Mouse (Mus musculus) erythroblast, embryonic 14.5 days (primary cell): ENCODE data around the gene Fam90a1a.

Experiments used
- GATA1 ChIP-seq: IDR thresholded peaks from 2 replicates; pipeline ENCODE4 v1.6.1; 2012; ENCODE audit warnings: low read length, inconsistent platforms, mixed read lengths
- TAL1 ChIP-seq: IDR thresholded peaks from 3 replicates; pipeline ENCODE4 v1.6.1; 2012; ENCODE audit warnings: low read length, inconsistent platforms, mixed read lengths

DNA sequence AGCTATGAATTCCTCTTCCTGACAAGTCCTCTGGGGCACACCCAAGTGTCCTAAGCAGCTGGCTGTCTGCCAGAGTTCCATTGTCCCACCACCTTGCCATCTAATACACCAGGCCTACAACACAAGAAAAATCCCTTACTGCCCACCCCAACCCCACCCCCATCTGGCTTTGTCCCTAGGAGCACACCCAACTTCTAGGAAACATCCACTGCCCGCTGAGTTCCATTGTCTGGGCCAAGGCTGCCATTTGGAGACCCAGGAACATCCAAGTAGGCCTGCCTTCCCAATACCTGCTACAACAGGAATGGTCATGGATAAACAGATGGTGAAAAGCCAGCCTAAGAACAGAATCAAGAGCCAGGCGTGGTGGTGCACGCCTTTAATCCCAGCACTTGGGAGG, 2.2 kb upstream of the Fam90a1a start:
- TF ChIP-seq GATA1 (no peak), TAL1 (no peak)
